Mouse (Mus musculus): ENCODE data around the gene Gm20388. TPM values are rescaled to one million over a fixed set of nuclear protein-coding genes. Genes with fewer than 3 reads are reported as not detected.
"Not testable (repeated sequence)": the region's sequence is repeated elsewhere in the genome, so short reads cannot be mapped to it uniquely, and the experiment has no call there.

Gm20388 gene
- polyA plus RNA-seq, 2 experiments, result 8.5 TPM; not detected in 1

- H3K36me3 ChIP-seq (replicated peaks; ENCODE audit: control insufficient read depth, insufficient read depth, low read depth); H3K4me3 ChIP-seq (ENCODE audit: insufficient read depth in 1 of 2, low read depth in 2 of 2, low read length in 2 of 2); H3K27ac ChIP-seq; H3K9ac ChIP-seq (replicated peaks); H3K27me3 ChIP-seq (ENCODE audit: control insufficient read depth, insufficient read depth, low read length); H3K9me3 ChIP-seq (ENCODE audit: control insufficient read depth, low read length); DNase-seq (ENCODE audit: low read depth in 3 of 3, low spot score in 3 of 3); H3K4me1 ChIP-seq (replicated peaks; ENCODE audit: control insufficient read depth in 2 of 2, insufficient read depth in 2 of 2, low read length in 1 of 2); H3K4me2 ChIP-seq (ENCODE audit: low read depth): not testable (repeated sequence)
- peak; percentile 47; the same call in 1 of the 2 replicates for ATAC-seq (ENCODE audit: insufficient read depth)
- no CpG with 5 or more reads among the region's 39 CpGs for WGBS (ENCODE audit: insufficient replicate concordance)
These were observed 3712.9 kb downstream of the Gm20388 start for GRCm38 (mm10) chr8:123623523-123623922.

- TF ChIP-seq CTCF (IDR thresholded peaks at IDR 0.05; ENCODE audit: low read depth) (no peak), EP300 (IDR thresholded peaks at IDR 0.05; ENCODE audit: low read depth) (no peak)
- Histone ChIP-seq H3K36me3 (replicated peaks; ENCODE audit: control insufficient read depth, insufficient read depth, low read depth) (no peaks in the 10 kb centered on the region), H3K9ac (replicated peaks) (no peak overlapping the region), H3K27me3 (ENCODE audit: control insufficient read depth, insufficient read depth, low read length) (peaks cover 9% of the 10 kb centered on the region; the same call in 1 of the 2 replicates), H3K27ac (no peak overlapping the region), H3K4me2 (ENCODE audit: low read depth) (no peak overlapping the region), H3K9me3 (ENCODE audit: control insufficient read depth, low read length) (no peaks in the 10 kb centered on the region), H3K4me3 (ENCODE audit: insufficient read depth in 1 of 2, low read depth in 2 of 2, low read length in 2 of 2) (no peak overlapping the region), H3K4me1 (replicated peaks; ENCODE audit: control insufficient read depth in 2 of 2, insufficient read depth in 2 of 2, low read length in 1 of 2) (peaks cover 0 to 6% of the 10 kb centered on the region in 2 experiments; a peak in 2 of 4 replicates)
- ATAC-seq (ENCODE audit: insufficient read depth) (no peak), DNase-seq (ENCODE audit: low read depth in 3 of 3, low spot score in 3 of 3) (no peak)
- WGBS (ENCODE audit: insufficient replicate concordance), result 61% methylated on average over 5 of the region's 5 CpGs
These were observed 3713.6 kb downstream of the Gm20388 start for GRCm38 (mm10) chr8:123624274-123624673.

GRCm38 (mm10) chr8:123624702-123625101 lies 3714.1 kb downstream of the Gm20388 start:
- DNase-seq (ENCODE audit: low read depth in 3 of 3, low spot score in 3 of 3), result no peak
- Histone ChIP-seq H3K4me1 (replicated peaks; ENCODE audit: control insufficient read depth in 2 of 2, insufficient read depth in 2 of 2, low read length in 1 of 2) (peaks cover 0 to 6% of the 10 kb centered on the region in 2 experiments; a peak in 2 of 4 replicates), H3K27me3 (ENCODE audit: control insufficient read depth, insufficient read depth, low read length) (peaks cover 11% of the 10 kb centered on the region), H3K27ac (no peak overlapping the region), H3K36me3 (replicated peaks; ENCODE audit: control insufficient read depth, insufficient read depth, low read depth) (no peaks in the 10 kb centered on the region), H3K4me2 (ENCODE audit: low read depth) (no peak overlapping the region), H3K4me3 (ENCODE audit: insufficient read depth in 1 of 2, low read depth in 2 of 2, low read length in 2 of 2) (no peak overlapping the region), H3K9me3 (ENCODE audit: control insufficient read depth, low read length) (no peaks in the 10 kb centered on the region), H3K9ac (replicated peaks) (no peak overlapping the region)
- 35% methylated on average over 1 of the region's 1 CpGs for WGBS (ENCODE audit: insufficient replicate concordance)
- ATAC-seq (ENCODE audit: insufficient read depth), result no peak
- no peak for TF ChIP-seq CTCF (IDR thresholded peaks at IDR 0.05; ENCODE audit: low read depth)
- TF ChIP-seq EP300 (IDR thresholded peaks at IDR 0.05; ENCODE audit: low read depth), result no peak

GRCm38 (mm10) chr8:123625717-123626116 lies 3715.1 kb downstream of the Gm20388 start:
- H3K27me3 ChIP-seq (ENCODE audit: control insufficient read depth, insufficient read depth, low read length), result peaks cover 11% of the 10 kb centered on the region
- no peak for ATAC-seq (ENCODE audit: insufficient read depth)

GRCm38 (mm10) chr8:123627410-123628147 lies 3716.9 kb downstream of the Gm20388 start:
- peaks cover 11% of the 10 kb centered on the region for H3K27me3 ChIP-seq (ENCODE audit: control insufficient read depth, insufficient read depth, low read length)
- DNase-seq (ENCODE audit: low read depth in 3 of 3, low spot score in 3 of 3), result no peak
- WGBS (ENCODE audit: insufficient replicate concordance), result 50% methylated on average over 6 of the region's 6 CpGs

More at GRCm38 (mm10) chr8:123625717-123626116, 3715.1 kb downstream of the Gm20388 start:
- Histone ChIP-seq H3K4me2 (ENCODE audit: low read depth) (no peak overlapping the region), H3K36me3 (replicated peaks; ENCODE audit: control insufficient read depth, insufficient read depth, low read depth) (no peaks in the 10 kb centered on the region), H3K27ac (no peak overlapping the region), H3K9me3 (ENCODE audit: control insufficient read depth, low read length) (no peaks in the 10 kb centered on the region), H3K4me3 (ENCODE audit: insufficient read depth in 1 of 2, low read depth in 2 of 2, low read length in 2 of 2) (no peak overlapping the region), H3K9ac (replicated peaks) (no peak overlapping the region), H3K4me1 (replicated peaks; ENCODE audit: control insufficient read depth in 2 of 2, insufficient read depth in 2 of 2, low read length in 1 of 2) (peaks cover 0 to 6% of the 10 kb centered on the region in 2 experiments; a peak in 2 of 4 replicates)
- WGBS (ENCODE audit: insufficient replicate concordance), result 10% methylated on average over 2 of the region's 2 CpGs
- no peak for DNase-seq (ENCODE audit: low read depth in 3 of 3, low spot score in 3 of 3)
- TF ChIP-seq EP300 (IDR thresholded peaks at IDR 0.05; ENCODE audit: low read depth) (no peak), CTCF (IDR thresholded peaks at IDR 0.05; ENCODE audit: low read depth) (no peak)

More at GRCm38 (mm10) chr8:123627410-123628147, 3716.9 kb downstream of the Gm20388 start:
- no peak overlapping the region for H3K4me2 ChIP-seq (ENCODE audit: low read depth)
- H3K4me1 ChIP-seq (replicated peaks; ENCODE audit: control insufficient read depth in 2 of 2, insufficient read depth in 2 of 2, low read length in 1 of 2), result peaks cover 0 to 9% of the 10 kb centered on the region in 2 experiments; a peak in 2 of 4 replicates
- no peaks in the 10 kb centered on the region for H3K36me3 ChIP-seq (replicated peaks; ENCODE audit: control insufficient read depth, insufficient read depth, low read depth)
- no peak for TF ChIP-seq EP300 (IDR thresholded peaks at IDR 0.05; ENCODE audit: low read depth)
- no peak overlapping the region for H3K27ac ChIP-seq
- no peak overlapping the region for H3K4me3 ChIP-seq (ENCODE audit: insufficient read depth in 1 of 2, low read depth in 2 of 2, low read length in 2 of 2)
- H3K9ac ChIP-seq (replicated peaks), result no peak overlapping the region
- no peaks in the 10 kb centered on the region for H3K9me3 ChIP-seq (ENCODE audit: control insufficient read depth, low read length)
- ATAC-seq (ENCODE audit: insufficient read depth), result no peak

Measured in liver, embryonic 14.5 days (tissue).